Mouse (Mus musculus) kidney, adult 2 months (tissue): ENCODE data around the gene 1700013G24Rik. TPM values are rescaled to one million over a fixed set of nuclear protein-coding genes. Genes with fewer than 3 reads are reported as not detected.

Experiments
- DNase-seq: peaks from one replicate; pipeline ENCODE4 v3.0.0; 2021
- H3K27ac ChIP-seq: fragments of 200-500 bp; 2 replicates; pipeline ENCODE4 v1.5.1; 2012; ENCODE audit warnings: low read depth, low read length, control low read depth, inconsistent platforms; ENCODE audit not compliant: insufficient read depth
- H3K27me3 ChIP-seq: fragments of 200-500 bp; replicated peaks from 2 replicates; pipeline ENCODE4 v1.6.1; 2012; ENCODE audit warnings: mild to moderate bottlenecking, moderate library complexity, low read length, inconsistent platforms; ENCODE audit not compliant: control insufficient read depth, insufficient read depth
- H3K36me3 ChIP-seq: fragments of 200-500 bp; 2 replicates; pipeline ENCODE4 v1.6.1; 2012; ENCODE audit warnings: mild to moderate bottlenecking, moderate library complexity, low read length, inconsistent platforms; ENCODE audit not compliant: control insufficient read depth, insufficient read depth
- H3K4me1 ChIP-seq: fragments of 200-500 bp; 2 replicates; pipeline ENCODE4 v1.6.1; 2011; ENCODE audit warnings: low read length; ENCODE audit not compliant: control insufficient read depth, insufficient read depth
- H3K4me3 ChIP-seq: fragments of 200-500 bp; 2 replicates; pipeline ENCODE4 v1.5.1; 2011; ENCODE audit warnings: mild to moderate bottlenecking, low read depth, low read length, control low read depth; ENCODE audit not compliant: insufficient read depth
- CTCF ChIP-seq: fragments of 200-500 bp; conservative IDR thresholded peaks from 2 replicates; pipeline ENCODE4 v1.5.1; 2011; ENCODE audit warnings: low read depth, mild to moderate bottlenecking, control low read depth, low read length, moderate library complexity, mixed read lengths; ENCODE audit not compliant: insufficient read depth, insufficient read length
- POLR2A ChIP-seq: fragments of 200-500 bp; IDR thresholded peaks from one replicate; pipeline ENCODE4 v1.6.1; 2011; ENCODE audit warnings: low read depth, low read length, control low read depth
- WGBS: fragments of 180-500 bp; shearing (Covaris S2); methylation state at CpG from one replicate; pipeline ENCODE4 v1.1.7; 2018; 5-methylcytosine and 5-hydroxymethylcytosine counted together
- polyA plus RNA-seq: library from polyadenylated mRNA; depleted of rRNA; stranded (reverse); fragments of >200 nt; gene quantifications from 2 replicates; pipeline ENCODE4 v1.2.3, GENCODE M21; 2012

Gene 1700013G24Rik
- polyA plus RNA-seq, 1 experiment = 0.22 TPM

DNA sequence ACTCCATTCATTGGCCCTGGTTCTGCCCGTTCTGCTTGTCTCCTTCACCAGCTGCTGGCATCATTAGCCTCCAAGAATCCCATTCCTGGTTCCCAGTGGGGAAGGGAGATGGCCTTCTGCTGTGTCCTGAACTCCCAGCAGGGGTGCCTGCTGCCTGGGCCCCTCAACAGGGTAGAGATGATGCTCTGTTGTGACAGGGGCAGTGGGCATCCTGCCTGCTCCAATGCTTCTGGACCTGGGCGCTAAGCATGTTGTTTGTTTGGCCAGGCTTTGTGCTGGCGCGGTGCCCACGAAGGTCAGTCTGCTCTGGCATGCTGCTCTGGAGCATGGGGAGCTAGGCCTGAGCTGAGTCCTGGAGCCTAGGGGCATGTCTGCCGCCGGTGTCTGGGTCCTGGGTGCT lies 31.5 kb downstream of the 1700013G24Rik start:
- WGBS = 14% methylated on average over 7 of the region's 7 CpGs
- H3K36me3 ChIP-seq = no peaks in the 10 kb centered on the region
- H3K4me3 ChIP-seq = no peak overlapping the region
- H3K27me3 ChIP-seq = no peaks in the 10 kb centered on the region
- H3K27ac ChIP-seq = peak overlapping the region; percentile 20
- TF ChIP-seq CTCF = no peak
- no peak for TF ChIP-seq POLR2A
- DNase-seq = peak; percentile 85
- H3K4me1 ChIP-seq = peaks cover 41% of the 10 kb centered on the region

DNA sequence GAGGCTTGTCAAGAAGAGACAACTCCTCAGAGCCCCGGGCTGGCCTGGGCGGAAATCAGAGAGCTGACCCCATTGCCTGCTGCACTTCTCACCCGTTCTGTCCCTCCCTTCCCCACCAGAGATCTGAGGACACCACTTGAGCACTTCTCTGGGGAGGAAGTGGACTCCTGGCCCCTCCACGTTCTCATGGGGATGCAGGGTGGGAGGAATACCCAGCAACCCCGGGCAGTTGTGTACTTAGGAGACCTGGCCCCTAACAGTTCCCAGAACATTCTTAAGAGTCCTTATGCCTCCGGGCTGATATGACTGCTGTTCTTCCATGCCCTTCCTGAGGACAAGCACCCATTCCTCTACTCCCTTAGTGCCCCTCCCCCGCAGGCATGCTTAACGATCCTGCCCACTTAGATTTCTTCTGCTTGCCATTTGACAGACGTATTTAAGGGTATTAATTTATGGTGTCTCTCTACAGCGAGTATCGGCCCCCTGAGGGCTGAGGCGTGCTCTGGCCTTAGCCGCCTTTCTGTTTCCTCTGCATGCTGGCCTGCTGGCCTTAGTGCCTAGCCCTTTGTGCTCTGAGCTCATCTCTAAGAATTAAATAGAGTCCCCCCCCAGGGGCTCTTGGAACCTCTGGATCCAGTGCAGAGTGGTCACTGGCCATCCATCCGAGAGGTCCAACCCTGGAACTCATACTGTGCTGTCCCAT lies 32.3 kb downstream of the 1700013G24Rik start:
- H3K27ac ChIP-seq = peak overlapping the region; percentile 64
- WGBS = 38% methylated on average over 14 of the region's 14 CpGs
- no peaks in the 10 kb centered on the region for H3K36me3 ChIP-seq
- H3K4me1 ChIP-seq = peaks cover 37% of the 10 kb centered on the region
- no peak overlapping the region for H3K4me3 ChIP-seq
- no peak for TF ChIP-seq POLR2A
- TF ChIP-seq CTCF = no peak
- DNase-seq = peak; percentile 41
- no peaks in the 10 kb centered on the region for H3K27me3 ChIP-seq

DNA sequence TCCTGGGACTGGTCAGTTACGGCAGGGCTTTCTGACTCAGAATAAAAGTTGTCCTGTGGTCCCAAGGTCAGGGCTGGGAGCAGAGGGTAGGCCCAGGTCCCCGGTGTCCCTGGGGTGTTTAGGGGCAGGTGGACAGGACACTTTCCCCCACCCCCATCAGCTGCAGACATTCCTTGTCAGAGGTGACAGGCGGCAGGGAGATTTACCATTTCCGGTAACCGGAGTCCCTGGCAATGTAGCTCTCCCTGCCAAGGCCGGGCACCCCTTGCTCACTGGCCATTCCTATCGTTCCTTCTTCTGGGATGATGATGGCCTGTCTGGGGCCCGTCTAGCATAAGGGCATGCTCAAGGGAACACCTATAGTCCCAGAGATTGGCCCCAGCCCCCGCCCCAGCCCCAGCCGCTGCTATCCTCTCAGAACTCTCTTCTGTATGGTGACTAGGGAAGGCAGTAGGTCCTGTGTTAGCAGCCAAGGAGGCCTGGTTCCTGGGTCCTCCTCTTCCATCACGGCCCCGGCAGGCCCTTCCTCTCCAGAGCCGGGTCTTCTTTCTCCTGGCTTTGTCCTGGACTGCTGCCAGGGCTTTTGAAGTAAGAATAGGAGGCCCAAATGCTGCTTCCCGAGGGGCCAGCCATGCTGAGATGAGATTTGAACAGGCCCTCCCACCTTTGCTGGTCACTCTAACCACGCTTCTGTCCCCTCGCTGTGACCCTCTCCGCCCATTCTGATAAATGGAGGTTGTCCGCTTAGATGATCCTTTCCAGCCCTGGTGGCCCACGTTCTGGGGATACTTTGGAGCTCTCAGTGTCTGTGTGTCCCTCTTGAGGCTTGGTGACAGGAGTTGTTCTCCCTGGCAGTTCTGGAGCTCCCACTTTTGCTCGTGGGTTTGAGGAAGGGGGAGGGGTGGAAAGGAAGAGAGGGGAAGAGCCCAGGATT lies 33.3 kb downstream of the 1700013G24Rik start:
- Histone ChIP-seq H3K27me3 (no peaks in the 10 kb centered on the region), H3K4me1 (peaks cover 30% of the 10 kb centered on the region), H3K36me3 (no peaks in the 10 kb centered on the region), H3K4me3 (no peak overlapping the region), H3K27ac (peak overlapping the region; percentile 82)
- peak; percentile 49 for DNase-seq
- 50% methylated on average over 20 of the region's 20 CpGs for WGBS
- TF ChIP-seq POLR2A = no peak
- no peak for TF ChIP-seq CTCF

DNA sequence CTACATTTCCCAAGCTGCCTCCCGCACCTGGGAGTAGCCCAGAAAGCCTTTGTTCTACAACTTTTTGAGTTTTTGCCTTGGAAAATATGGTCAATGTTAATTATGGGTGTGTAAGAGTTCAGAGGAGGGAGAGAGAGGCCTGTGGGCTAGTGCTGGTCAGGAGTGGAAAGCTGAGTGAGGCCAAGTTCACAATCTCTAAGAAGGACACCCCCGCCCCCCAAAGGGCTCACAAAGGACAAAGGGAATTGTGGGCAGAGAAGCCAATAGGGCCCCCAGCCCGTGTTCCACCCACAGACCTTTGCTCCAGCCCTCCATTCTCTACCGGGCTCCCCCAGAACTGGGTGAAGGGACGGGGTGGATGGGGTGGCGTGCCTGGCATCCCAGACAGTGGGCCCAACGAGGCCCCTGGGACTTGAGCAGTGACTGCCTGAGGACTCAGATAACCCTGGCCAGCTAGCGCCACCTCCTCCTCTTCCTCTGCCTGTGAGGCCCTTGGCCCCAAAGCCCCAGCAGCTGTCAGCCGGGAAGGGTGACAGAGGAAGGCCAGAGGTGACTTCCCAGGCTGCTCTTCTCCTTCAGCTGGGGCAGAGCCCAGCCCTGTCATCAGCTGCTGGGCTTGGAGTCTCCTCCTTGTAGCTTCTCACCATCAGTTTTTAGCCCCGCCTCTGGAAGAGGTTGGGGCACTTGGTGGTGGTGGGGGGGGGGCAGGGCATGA lies 34.4 kb downstream of the 1700013G24Rik start:
- Histone ChIP-seq H3K27me3 (no peaks in the 10 kb centered on the region), H3K27ac (peak overlapping the region; percentile 82), H3K36me3 (no peaks in the 10 kb centered on the region), H3K4me3 (no peak overlapping the region), H3K4me1 (peaks cover 29% of the 10 kb centered on the region)
- peak; percentile 89 for DNase-seq
- 48% methylated on average over 10 of the region's 10 CpGs for WGBS
- TF ChIP-seq POLR2A (no peak), CTCF (no peak)

DNA sequence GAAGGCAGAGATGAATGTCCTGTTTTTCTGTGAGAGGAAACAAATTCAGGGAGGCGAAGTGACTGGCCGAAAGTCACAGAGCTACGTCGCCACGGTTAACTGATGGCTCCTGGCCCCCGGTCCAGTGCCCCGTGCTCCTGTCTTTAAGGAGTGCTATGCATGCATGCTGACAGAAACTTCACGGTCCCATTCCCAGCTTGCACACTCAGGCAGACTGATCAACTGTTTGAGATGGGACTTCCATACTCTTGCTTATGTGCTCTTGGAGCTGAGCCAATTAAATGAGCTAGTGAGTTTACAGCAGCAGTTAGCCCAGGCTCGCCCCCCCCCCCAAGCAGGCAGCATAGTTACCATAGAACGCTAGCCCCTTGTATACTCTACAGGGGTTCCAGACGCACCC lies 35.0 kb downstream of the 1700013G24Rik start:
- DNase-seq = no peak
- Histone ChIP-seq H3K36me3 (no peaks in the 10 kb centered on the region), H3K4me1 (peaks cover 29% of the 10 kb centered on the region), H3K4me3 (no peak overlapping the region), H3K27ac (peak overlapping the region; percentile 70), H3K27me3 (no peaks in the 10 kb centered on the region)
- WGBS = 53% methylated on average over 11 of the region's 11 CpGs
- no peak for TF ChIP-seq POLR2A
- no peak for TF ChIP-seq CTCF

DNA sequence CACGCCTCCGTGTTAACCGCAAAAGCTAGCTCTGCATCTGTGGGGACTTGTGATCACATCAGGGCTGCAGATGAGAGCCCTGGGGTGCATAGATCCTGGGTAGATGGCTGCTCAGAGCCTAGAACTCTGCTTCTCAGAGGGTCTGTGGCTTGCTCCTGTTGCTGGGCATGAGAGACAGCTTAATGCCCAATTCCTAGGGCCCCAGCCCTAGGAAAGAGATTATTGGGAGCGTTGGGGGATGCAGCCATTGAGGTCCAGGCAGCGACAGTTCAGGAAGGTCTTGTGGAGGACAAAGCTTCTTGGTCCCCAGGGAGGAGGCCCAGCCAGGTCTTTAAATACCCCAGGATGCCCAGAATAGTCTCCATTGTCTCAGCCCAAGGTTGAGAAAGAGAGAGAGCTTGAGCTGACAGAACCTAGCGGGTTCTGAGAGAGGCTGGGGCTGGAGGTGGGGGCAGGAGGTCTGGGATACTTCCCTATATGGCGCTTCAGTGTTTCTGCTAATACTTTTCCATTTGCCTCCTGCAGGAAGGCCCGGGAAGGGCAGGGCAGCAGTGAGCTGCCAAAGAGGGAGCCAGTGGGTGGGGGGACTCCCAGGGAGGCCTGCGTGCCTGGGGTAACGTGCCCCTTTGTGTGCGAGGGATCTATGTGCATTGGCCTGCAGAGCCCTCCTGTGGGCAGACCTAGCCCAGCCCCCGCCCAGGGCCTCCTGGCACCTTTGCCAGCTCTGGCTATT lies 35.7 kb downstream of the 1700013G24Rik start:
- H3K27ac ChIP-seq = peak overlapping the region; percentile 70
- TF ChIP-seq POLR2A (no peak), CTCF (peak; percentile 35; the same call in 1 of the 2 replicates)
- no peak overlapping the region for H3K4me3 ChIP-seq
- H3K27me3 ChIP-seq = no peaks in the 10 kb centered on the region
- H3K4me1 ChIP-seq = peaks cover 29% of the 10 kb centered on the region
- 31% methylated on average over 12 of the region's 12 CpGs for WGBS
- DNase-seq = peak; percentile 79
- H3K36me3 ChIP-seq = no peaks in the 10 kb centered on the region
